Mouse (Mus musculus): ENCODE data around the gene Tnrc6c.

DNA sequence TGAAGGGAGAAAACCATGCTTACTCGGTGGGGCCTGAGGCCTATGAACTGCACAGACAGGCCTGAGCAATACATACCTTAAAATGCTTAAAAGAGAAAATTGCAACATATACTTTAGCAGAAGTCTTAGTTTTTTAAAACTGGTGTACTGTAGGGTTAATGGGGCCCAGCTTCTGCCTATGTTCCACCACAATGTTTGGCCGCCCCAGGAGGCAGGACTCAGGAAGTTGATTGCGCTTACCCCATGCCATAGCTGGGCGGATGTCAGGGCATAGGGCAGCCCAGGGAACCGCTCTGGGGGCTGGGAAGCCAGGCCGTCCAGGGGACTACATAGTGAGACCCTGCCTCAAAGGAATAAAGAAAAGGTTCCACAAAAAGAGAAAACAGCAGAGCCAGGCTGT is 42.5 kb downstream of the Tnrc6c start:
- TF ChIP-seq POLR2A (IDR thresholded peaks at IDR 0.05; ENCODE audit: low read depth, low read length): no peak
- no peak for TF ChIP-seq CTCF (IDR thresholded peaks at IDR 0.05; ENCODE audit: extremely low read depth, insufficient read depth, insufficient read length, insufficient replicate concordance)
